Mouse (Mus musculus) liver, adult 2 months (tissue): ENCODE results near the gene Lef1.

Experiments
- CTCF ChIP-seq: fragments of 200-500 bp; IDR thresholded peaks from 2 replicates; pipeline ENCODE4 v1.5.1; 2011; ENCODE audit warnings: low read depth, low read length, control low read depth
- POLR2A ChIP-seq: fragments of 200-500 bp; IDR thresholded peaks from 2 replicates; pipeline ENCODE4 v1.6.1; 2011; ENCODE audit warnings: low read length, control low read depth; ENCODE audit not compliant: insufficient read depth; ENCODE audit errors: extremely low read depth

DNA sequence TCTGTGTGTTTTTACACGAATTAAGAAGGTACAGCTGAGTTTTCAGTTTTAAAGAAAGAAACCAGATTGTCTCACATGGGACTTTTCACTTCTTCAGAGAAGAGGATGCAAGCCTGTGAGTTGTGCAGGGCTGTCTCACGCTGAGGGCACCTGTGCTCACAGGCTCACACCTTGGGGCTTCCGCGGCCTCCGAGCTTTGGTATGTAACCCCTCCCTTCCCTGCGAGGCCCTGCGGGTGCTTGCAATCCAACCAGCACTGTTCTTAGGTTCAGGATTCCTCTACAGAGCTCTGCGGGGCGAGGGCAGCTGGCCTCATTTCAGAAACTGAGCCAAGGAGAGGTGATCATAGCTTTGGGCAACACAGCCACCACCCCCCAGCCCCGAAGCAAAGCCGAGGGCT is 46.1 kb downstream of the Lef1 start:
- no peak for TF ChIP-seq CTCF
- no peak for TF ChIP-seq POLR2A
